In the genomic region with DNA sequence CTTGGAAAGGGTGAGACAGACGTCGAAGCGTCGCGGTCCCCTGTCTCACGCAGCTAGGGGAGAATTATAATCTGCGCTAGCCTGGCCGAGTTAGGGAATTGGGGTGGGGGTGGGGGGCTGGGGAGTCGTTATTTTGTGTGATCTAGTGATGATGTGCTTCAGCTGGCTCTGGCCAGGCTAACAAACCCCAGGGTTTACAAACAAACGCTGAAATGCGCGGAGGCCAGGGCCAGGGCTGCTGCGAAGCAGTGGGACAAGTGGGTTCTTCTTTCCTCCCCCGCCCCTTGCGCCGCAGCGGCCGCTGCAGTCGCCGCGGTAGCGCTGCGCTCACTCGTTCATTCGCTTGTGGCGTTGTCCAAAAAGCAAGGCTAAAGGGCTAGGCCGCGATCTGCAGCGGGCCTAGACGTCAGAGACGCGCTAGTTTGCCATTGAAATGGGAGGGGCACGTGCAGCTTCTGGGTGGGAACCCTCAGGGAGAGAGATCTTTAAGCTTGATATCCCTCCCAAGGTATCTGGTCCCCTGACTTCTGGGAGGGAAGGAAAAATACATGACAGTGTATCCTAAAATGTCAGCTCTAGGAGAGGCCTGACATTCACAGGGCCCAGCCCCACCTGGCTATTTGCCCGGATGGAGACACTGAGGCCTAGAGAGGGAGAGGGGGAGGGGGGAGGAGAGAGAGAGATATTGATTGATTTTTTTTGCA, we compare ENCODE assay signal across 9 mouse cellular contexts. TPM values are rescaled to one million over a fixed set of nuclear protein-coding genes. Genes with fewer than 3 reads are reported as not detected.
DNase-seq lines count a peak whose midpoint lies in the region; ATAC-seq and TF ChIP-seq lines count a peak whose summit lies in the region.
"Had no signal": no experiment of that assay in that cellular context is flagged by ENCODE, and none has a peak within 500 bp of the region (broad histone marks: within the 10 kb centered on the region; RNA-seq: fewer than 3 reads in every experiment).

No protein-coding gene starts in this region.

- H3K27me3 ChIP-seq in kidney, embryonic 15.5 days, result peaks cover 92% of the 10 kb centered on the region
- H3K27me3 ChIP-seq in forebrain, embryonic 13.5 days, result peaks cover 90% of the 10 kb centered on the region

- H3K4me2 ChIP-seq in kidney, embryonic 15.5 days, result peak overlapping the region; percentile 92
- H3K4me2 ChIP-seq in forebrain, embryonic 13.5 days, result peak overlapping the region; percentile 95

- no peaks in the 10 kb centered on the region for H3K36me3 ChIP-seq in kidney, embryonic 15.5 days
- no peaks in the 10 kb centered on the region for H3K36me3 ChIP-seq in forebrain, embryonic 13.5 days (ENCODE audit: poor library complexity, severe bottlenecking)

- no peak overlapping the region for H3K9ac ChIP-seq in kidney, embryonic 15.5 days
- peak overlapping the region; percentile 2; the same call in 1 of the 2 replicates for H3K9ac ChIP-seq in forebrain, embryonic 13.5 days

- no peak for TF ChIP-seq POLR2A in brain, embryonic 14.5 days (IDR thresholded peaks at IDR 0.05; ENCODE audit: borderline replicate concordance, extremely low read depth, insufficient read depth, insufficient read length, poor library complexity, severe bottlenecking)

- WGBS in kidney, embryonic 15.5 days, result under 1% methylated on average over 34 of the region's 34 CpGs
- WGBS in forebrain, embryonic 13.5 days, result under 1% methylated on average over 34 of the region's 34 CpGs

- no peak for DNase-seq in kidney, postnatal 25 days
- peak; percentile 57 for DNase-seq in brain, embryonic 14.5 days (ENCODE audit: low read depth)
- DNase-seq in spleen, postnatal 36 days (ENCODE audit: low spot score in 2 of 2), result no peak

- ATAC-seq in kidney, embryonic 15.5 days (replicated peaks; ENCODE audit: low FRiP score), result no peak
- ATAC-seq in forebrain, embryonic 13.5 days, result peak; percentile 5; the same call in 1 of the 2 replicates
- peak; percentile 21 for ATAC-seq in megakaryocyte progenitor cell, adult 5-6 weeks (replicated peaks; ENCODE audit: poor library complexity)
- ATAC-seq in erythroblast, adult 5-6 weeks (replicated peaks; ENCODE audit: low FRiP score, poor library complexity, severe bottlenecking), result no peak
- ATAC-seq in CD4-positive, CD25-positive, alpha-beta regulatory T cell, adult 4 months, result no peak

- peaks cover 27% of the 10 kb centered on the region for H3K4me1 ChIP-seq in kidney, embryonic 15.5 days
- peaks cover 27% of the 10 kb centered on the region for H3K4me1 ChIP-seq in forebrain, embryonic 13.5 days

- H3K9me3 ChIP-seq in kidney, embryonic 15.5 days (replicated peaks), result no peaks in the 10 kb centered on the region
- H3K9me3 ChIP-seq in forebrain, embryonic 13.5 days (replicated peaks), result no peaks in the 10 kb centered on the region

- peak overlapping the region; percentile 51 for H3K4me3 ChIP-seq in kidney, embryonic 15.5 days (replicated peaks)
- H3K4me3 ChIP-seq in forebrain, embryonic 13.5 days, result peak overlapping the region; percentile 50

- no peak for TF ChIP-seq CTCF in brain, embryonic 14.5 days (IDR thresholded peaks at IDR 0.05; ENCODE audit: borderline replicate concordance, extremely low read depth, insufficient read depth, insufficient read length)

- H3K27ac ChIP-seq in kidney, embryonic 15.5 days, result no peak overlapping the region
- no peak overlapping the region for H3K27ac ChIP-seq in forebrain, embryonic 13.5 days

RNA-seq across cellular contexts. Expression of gene Rasgrf1, which starts 1.2 kb away (rescaled TPM):
- 0.08 and 0.14 TPM in 2 replicates for polyA plus RNA-seq in kidney, embryonic 15.5 days (2015; fragmentation: Nextera tagmentation; extraction: Ambion mirVana)
- polyA plus RNA-seq in brain, embryonic 14.5 days (2012; rRNA removed), result 4.3 and 6.0 TPM in 2 replicates
- polyA plus RNA-seq in forebrain, embryonic 13.5 days (2015; fragmentation: Nextera tagmentation; extraction: Ambion mirVana), result 1.7 and 2.1 TPM in 2 replicates
- total RNA-seq in megakaryocyte progenitor cell, adult 5-6 weeks (2015), result 0.02 and 0.07 TPM in 2 replicates
- not detected in 2 replicates for total RNA-seq in megakaryocyte progenitor cell, adult 5-6 weeks (2017)
- total RNA-seq in erythroblast, adult 5-6 weeks (2015; ENCODE audit: low replicate concordance), result not detected in 2 replicates
- not detected in 2 replicates for total RNA-seq in erythroblast, adult 5-6 weeks (2017; ENCODE audit: low replicate concordance)
- polyA plus RNA-seq in CD4-positive, CD25-positive, alpha-beta regulatory T cell, adult 4 months (2017; shearing (Covaris generic)), result under 1 TPM; 0.28 to 0.95 TPM
- polyA plus RNA-seq: liver, adult 2 months had no signal

Comparison
In these comparisons a context has a peak if more than half of its experiments do, and no peak if none do; other contexts are left out.
1. ATAC-seq: peak in forebrain, embryonic 13.5 days (single experiment) and megakaryocyte progenitor cell, adult 5-6 weeks (single experiment); none in kidney, embryonic 15.5 days (single experiment), erythroblast, adult 5-6 weeks (single experiment) and CD4-positive, CD25-positive, alpha-beta regulatory T cell, adult 4 months (single experiment).